Mouse (Mus musculus) forelimb bud, embryonic 11.5 days (tissue): Measurements from ENCODE around the gene Slc28a2.
"Not testable (repeated sequence)": the region's sequence is repeated elsewhere in the genome, so short reads cannot be mapped to it uniquely, and the experiment has no call there.

Source experiments
- DNase-seq: peaks from one replicate; pipeline ENCODE4 v3.0.0-alpha.2; 2012; ENCODE audit warnings: low read depth, low spot score

Slc28a2 gene

GRCm38 (mm10) chr2:122426200-122426599, at the start of gene Slc28a2:
TSS of gene Slc28a2 (plus strand) at chr2:122426477.
- DNase-seq: not testable (repeated sequence)

- DNase-seq: peak; percentile 97
Measured at GRCm38 (mm10) chr2:122377215-122377674, 49.0 kb upstream of the Slc28a2 start.

GRCm38 (mm10) chr2:122377751-122378246, 48.5 kb upstream of the Slc28a2 start:
- DNase-seq: peak; percentile 78

DNA sequence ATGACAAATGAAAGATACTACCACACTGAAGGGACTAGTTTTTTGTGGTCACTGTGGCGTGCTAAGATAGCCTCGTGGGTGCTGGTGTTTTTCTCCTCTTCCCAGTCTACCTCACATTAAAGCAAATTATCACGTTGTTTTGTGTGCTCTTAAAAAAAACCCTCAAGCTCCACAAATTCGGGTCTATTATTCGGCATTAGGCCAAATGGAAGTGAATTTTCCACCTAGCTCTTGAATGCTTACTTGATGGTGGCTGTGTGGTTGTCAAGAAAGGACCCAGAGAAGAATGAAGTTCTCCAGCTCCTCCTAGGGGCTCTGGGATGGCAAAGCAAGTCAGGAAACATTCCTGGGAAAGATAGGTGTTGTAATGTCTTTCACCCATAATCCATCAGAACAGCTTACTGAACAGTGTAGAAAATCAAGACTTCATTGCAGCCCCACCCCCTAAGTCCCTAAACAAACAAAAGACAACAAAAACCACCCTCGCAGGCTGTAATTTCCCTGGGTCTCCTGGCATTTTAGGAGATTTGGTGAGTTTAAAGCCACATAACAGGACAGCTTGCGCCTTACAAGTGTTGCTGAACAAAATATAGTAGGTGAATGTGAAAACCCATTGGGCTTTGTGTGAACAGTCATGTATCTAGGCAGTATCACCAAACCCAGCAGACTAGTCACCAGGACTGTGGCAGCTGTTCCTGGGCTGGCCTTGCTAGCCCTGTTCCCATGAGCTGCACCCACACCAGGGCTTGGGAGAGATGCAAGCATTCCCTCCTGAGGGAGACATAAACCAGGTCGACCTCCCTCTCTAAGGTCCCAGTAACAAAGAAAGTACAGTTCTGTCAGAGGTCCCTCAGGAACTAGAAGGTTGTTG, 47.6 kb upstream of the Slc28a2 start:
- peak; percentile 65 for DNase-seq

GRCm38 (mm10) chr2:122379292-122379650, 47.0 kb upstream of the Slc28a2 start:
- no peak for DNase-seq

GRCm38 (mm10) chr2:122380768-122381311, 45.4 kb upstream of the Slc28a2 start:
- peak; percentile 71 for DNase-seq

- DNase-seq: no peak
Measured at GRCm38 (mm10) chr2:122381329-122382103, 44.8 kb upstream of the Slc28a2 start.

GRCm38 (mm10) chr2:122382121-122382520, 44.2 kb upstream of the Slc28a2 start:
- DNase-seq: no peak

DNA sequence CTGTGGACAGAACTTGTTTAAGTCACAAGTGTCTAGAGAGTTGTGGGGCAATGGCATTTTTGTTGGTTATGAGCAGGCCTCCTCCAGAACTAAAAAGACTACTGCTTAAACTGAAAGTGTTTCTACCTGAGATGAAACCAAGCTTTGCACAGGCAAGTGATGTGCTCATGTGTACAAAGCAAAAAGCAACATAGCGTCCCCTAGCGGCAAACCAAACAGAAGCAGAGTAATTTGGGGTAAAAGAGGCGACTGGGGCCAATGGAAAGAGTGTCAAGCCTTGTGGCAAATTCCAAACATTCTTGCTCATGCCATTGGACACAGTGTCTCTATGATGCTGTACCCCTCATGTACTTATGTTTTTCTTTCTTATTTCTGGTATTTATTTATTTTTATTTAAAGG, 41.2 kb upstream of the Slc28a2 start:
- DNase-seq: no peak

DNA sequence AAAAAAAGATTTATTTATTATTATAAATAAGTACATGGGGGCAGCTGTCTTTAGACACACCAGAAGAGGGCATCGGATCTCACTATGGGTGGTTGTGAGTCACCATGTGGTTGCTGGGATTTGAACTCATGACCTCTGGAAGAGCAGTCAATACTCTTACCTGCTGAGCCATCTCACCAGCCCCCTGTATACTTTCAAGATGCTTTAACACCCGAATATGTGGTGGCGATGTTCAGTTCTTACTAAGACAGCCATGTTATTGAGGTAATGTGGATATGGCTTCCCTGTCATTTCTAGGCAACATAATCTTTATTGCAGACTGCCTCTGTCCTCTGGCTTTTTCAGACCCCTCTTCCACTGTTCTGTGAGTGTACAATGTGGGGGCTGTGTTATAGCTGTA, 39.1 kb upstream of the Slc28a2 start:
- DNase-seq: not testable (repeated sequence)

DNA sequence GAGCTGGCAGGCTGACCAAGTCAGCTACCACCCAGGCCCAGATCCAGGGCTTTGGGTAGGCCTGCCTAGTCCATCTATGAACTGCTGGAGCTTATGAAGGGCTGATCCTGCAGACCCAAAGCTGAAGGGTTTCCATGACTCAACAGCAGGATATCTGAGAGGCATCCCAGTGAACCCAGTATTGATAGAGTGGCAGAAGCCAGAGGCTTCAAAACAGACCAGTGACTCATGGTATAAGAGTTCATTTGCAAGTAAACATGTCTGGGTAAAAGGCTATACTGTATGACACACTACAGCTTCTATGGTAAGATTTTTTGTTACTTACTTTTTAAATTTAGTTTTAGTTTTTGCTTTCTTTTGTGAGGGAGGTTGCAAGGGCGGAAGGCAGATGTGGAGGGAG, 30.1 kb upstream of the Slc28a2 start:
- DNase-seq: no peak

DNA sequence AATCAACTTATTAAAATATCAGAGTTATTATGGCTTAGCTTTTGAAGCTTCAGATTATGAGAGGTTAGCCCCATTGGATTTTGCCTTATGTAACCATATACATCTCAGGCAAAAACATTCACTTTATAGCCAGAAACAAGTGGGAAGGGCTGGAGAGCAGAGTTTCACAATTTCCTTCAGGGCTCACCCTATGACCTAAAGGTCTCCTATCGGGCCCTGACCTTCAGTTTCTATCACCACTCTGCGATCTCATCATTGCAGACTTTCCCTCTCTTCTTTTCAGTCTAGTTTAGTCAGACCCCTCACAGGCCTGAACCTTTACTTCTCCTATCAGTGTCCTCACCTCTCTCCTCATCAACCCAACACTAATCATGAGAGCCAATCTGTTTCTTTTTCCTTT, 18.7 kb upstream of the Slc28a2 start:
- no peak for DNase-seq

GRCm38 (mm10) chr2:122408928-122409327, 17.3 kb upstream of the Slc28a2 start:
- DNase-seq: no peak

- not testable (repeated sequence) for DNase-seq
Measured at GRCm38 (mm10) chr2:122426645-122427044, 368 bp downstream of the Slc28a2 start.

- not testable (repeated sequence) for DNase-seq
Measured at GRCm38 (mm10) chr2:122438706-122439482, 12.6 kb downstream of the Slc28a2 start.

DNA sequence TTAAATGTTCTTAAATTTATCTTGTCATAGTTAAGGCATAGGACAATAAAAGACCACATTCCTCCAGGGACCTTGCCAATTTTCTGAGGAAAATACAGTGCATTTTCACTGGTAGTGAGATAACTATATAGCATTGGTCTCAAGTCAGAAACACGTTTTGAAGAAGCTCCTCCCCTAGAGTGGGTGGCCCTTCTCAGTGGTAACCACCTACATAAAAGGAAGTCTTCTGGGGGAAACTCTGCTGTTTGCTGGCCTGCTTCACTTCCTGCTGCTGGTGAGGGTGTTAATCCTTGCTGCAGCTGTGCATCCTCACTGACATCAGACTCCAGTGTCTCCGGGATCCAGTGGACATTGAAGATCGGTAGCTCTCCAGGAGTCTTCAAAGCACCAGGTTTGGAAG, 14.2 kb downstream of the Slc28a2 start:
- DNase-seq: not testable (repeated sequence)

DNA sequence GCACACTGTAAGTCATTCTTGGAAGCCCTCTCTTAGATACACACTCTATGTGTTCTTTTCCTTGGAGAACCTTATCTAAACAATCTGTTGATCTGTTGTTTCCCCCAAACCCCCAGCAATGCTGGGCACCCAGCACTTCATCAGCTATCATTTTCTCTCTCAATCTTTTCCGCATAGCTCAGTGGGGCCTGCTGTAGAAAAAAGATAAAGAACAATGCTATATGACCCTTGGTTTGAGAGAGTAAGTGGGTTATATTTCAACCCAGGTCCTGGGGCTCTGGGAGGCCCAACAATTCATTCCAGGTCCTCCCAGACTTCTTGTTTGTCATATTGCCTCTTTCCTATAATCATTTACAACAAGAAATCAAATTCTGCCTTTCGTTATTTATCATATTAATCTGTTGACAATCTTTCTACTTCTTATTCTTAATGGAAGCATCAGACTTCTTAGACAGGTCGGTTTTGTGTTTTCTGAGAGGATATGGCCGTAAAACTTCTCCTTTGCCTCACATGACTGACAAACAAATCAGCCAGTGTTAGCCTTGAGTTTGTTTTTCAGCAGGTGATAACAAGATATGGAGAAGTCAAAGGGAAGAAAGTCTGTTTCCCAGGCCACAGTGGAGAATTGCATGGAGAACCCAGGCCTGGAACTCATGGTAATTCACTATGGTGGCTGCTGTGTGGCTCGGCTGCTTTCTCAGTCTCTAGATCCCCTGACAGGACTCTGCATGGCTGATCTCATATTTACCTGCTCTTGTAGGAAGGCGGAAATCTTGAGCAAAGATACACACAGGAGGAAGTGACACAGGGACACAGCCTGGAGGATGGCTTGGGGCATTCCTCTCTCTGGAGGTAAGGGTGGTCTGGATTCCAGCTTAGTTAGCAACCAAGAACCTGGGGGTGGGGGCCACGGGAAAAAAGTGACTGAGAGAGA, 15.0 kb downstream of the Slc28a2 start:
- no peak for DNase-seq

GRCm38 (mm10) chr2:122450351-122450750, 24.1 kb downstream of the Slc28a2 start:
- no peak for DNase-seq

GRCm38 (mm10) chr2:122452426-122452825, 26.1 kb downstream of the Slc28a2 start:
- no peak for DNase-seq

DNA sequence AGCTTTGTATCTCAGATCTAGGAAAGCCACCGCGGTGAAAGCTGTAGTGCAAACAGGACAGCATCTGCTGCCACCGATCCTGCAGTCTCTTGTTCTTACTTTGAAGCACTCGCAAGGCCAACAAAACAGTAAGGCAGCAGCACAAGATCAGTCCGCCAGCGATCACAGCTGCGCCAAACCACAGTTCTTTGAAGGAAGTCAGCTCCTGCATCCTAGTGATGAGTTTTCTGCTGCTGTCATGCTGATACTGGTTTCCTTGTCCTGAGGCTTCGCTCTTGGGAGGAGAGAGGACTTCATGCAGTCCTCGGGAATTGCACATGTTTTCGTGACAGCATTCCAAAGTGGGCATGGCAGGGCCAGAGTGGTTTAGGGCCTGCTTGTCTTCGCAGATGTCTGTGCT, 40.6 kb downstream of the Slc28a2 start:
- no peak for DNase-seq
